Mouse (Mus musculus): ENCODE results near the gene Ikbke. TPM values are rescaled to one million over a fixed set of nuclear protein-coding genes. Genes with fewer than 3 reads are reported as not detected.
"Not testable (repeated sequence)": the region's sequence is repeated elsewhere in the genome, so short reads cannot be mapped to it uniquely, and the experiment has no call there.

Gene Ikbke
- total and polyA plus RNA-seq, 2 experiments from 2014 or later: 1.2 to 1.5 TPM

- H3K4me3 ChIP-seq (ENCODE audit: low read length): no peak overlapping the region
- WGBS: 62% methylated on average over 6 of the region's 6 CpGs
- no peak overlapping the region for H3K27ac ChIP-seq
- H3K4me2 ChIP-seq (ENCODE audit: low read depth, low read length): no peak overlapping the region
- no peak overlapping the region for H3K9ac ChIP-seq (replicated peaks; ENCODE audit: low read length)
- no peak for TF ChIP-seq CTCF (IDR thresholded peaks at IDR 0.05; ENCODE audit: low read depth)
- DNase-seq (ENCODE audit: low spot score) (peak; percentile 12), ATAC-seq (0 out of 2 replicates have a peak, but pooled peaks have one; percentile 3)
- H3K36me3 ChIP-seq (ENCODE audit: insufficient read depth, low read length): no peaks in the 10 kb centered on the region
- H3K9me3 ChIP-seq (ENCODE audit: low read length): no peaks in the 10 kb centered on the region
- no peaks in the 10 kb centered on the region for H3K27me3 ChIP-seq (ENCODE audit: insufficient read depth, low read length)
- H3K4me1 ChIP-seq (ENCODE audit: insufficient read depth, low read length): no peaks in the 10 kb centered on the region
Observed at GRCm38 (mm10) chr1:131257288-131257687, 22.1 kb downstream of the Ikbke start.

- H3K4me3 ChIP-seq (ENCODE audit: low read length); H3K27ac ChIP-seq; ATAC-seq; H3K27me3 ChIP-seq (ENCODE audit: insufficient read depth, low read length); H3K9ac ChIP-seq (replicated peaks; ENCODE audit: low read length); H3K4me2 ChIP-seq (ENCODE audit: low read depth, low read length); H3K4me1 ChIP-seq (ENCODE audit: insufficient read depth, low read length); H3K36me3 ChIP-seq (ENCODE audit: insufficient read depth, low read length); H3K9me3 ChIP-seq (ENCODE audit: low read length); DNase-seq (ENCODE audit: low spot score): not testable (repeated sequence)
- WGBS: 88% methylated on average over 7 of the region's 7 CpGs
Observed at GRCm38 (mm10) chr1:131252516-131253250, 26.7 kb downstream of the Ikbke start.

GRCm38 (mm10) chr1:131246433-131247395 is 32.7 kb downstream of the Ikbke start:
- peak overlapping the region; percentile 96; the same call in 1 of the 2 replicates for H3K4me2 ChIP-seq (ENCODE audit: low read depth, low read length)
- TF ChIP-seq CTCF (IDR thresholded peaks at IDR 0.05; ENCODE audit: low read depth): peak; percentile 70
- H3K4me1 ChIP-seq (ENCODE audit: insufficient read depth, low read length): peaks cover 11% of the 10 kb centered on the region; the same call in 1 of the 2 replicates
- DNase-seq (ENCODE audit: low spot score) (peak; percentile 80), ATAC-seq (no peak)
- no peaks in the 10 kb centered on the region for H3K36me3 ChIP-seq (ENCODE audit: insufficient read depth, low read length)
- H3K4me3 ChIP-seq (ENCODE audit: low read length): no peak overlapping the region
- no peak overlapping the region for H3K9ac ChIP-seq (replicated peaks; ENCODE audit: low read length)
- H3K27ac ChIP-seq: peak overlapping the region; percentile 83; the same call in 1 of the 2 replicates
- no peaks in the 10 kb centered on the region for H3K27me3 ChIP-seq (ENCODE audit: insufficient read depth, low read length)
- 9% methylated on average over 7 of the region's 7 CpGs for WGBS
- H3K9me3 ChIP-seq (ENCODE audit: low read length): no peaks in the 10 kb centered on the region

- Histone ChIP-seq H3K4me3 (ENCODE audit: low read length) (peak overlapping the region; percentile 67), H3K4me2 (ENCODE audit: low read depth, low read length) (peak overlapping the region; percentile 96), H3K27ac (peak overlapping the region; percentile 83), H3K9me3 (ENCODE audit: low read length) (no peaks in the 10 kb centered on the region), H3K9ac (replicated peaks; ENCODE audit: low read length) (peak overlapping the region; percentile 92), H3K4me1 (ENCODE audit: insufficient read depth, low read length) (peaks cover 11% of the 10 kb centered on the region; the same call in 1 of the 2 replicates), H3K36me3 (ENCODE audit: insufficient read depth, low read length) (no peaks in the 10 kb centered on the region), H3K27me3 (ENCODE audit: insufficient read depth, low read length) (no peaks in the 10 kb centered on the region)
- DNase-seq (ENCODE audit: low spot score) (peak; percentile 70), ATAC-seq (peak; percentile 57)
- 6% methylated on average over 9 of the region's 9 CpGs for WGBS
- peak; percentile 67 for TF ChIP-seq CTCF (IDR thresholded peaks at IDR 0.05; ENCODE audit: low read depth)
Observed at GRCm38 (mm10) chr1:131245926-131246325, 33.5 kb downstream of the Ikbke start.

GRCm38 (mm10) chr1:131245089-131245856 is 34.1 kb downstream of the Ikbke start, which contains the start of gene Rassf5:
Gene Rassf5, minus strand, starts transcription at chr1:131245258.
- Histone ChIP-seq H3K27ac (peak within 1 kb of the TSS; percentile 83), H3K27me3 (ENCODE audit: insufficient read depth, low read length) (no peaks in the 10 kb centered on the region), H3K9me3 (ENCODE audit: low read length) (no peaks in the 10 kb centered on the region), H3K4me3 (ENCODE audit: low read length) (peak within 1 kb of the TSS; percentile 67), H3K36me3 (ENCODE audit: insufficient read depth, low read length) (no peaks in the 10 kb centered on the region), H3K4me2 (ENCODE audit: low read depth, low read length) (peak within 1 kb of the TSS; percentile 96), H3K9ac (replicated peaks; ENCODE audit: low read length) (peak within 1 kb of the TSS; percentile 92), H3K4me1 (ENCODE audit: insufficient read depth, low read length) (peaks cover 14% of the 10 kb centered on the region; the same call in 1 of the 2 replicates)
- DNase-seq (ENCODE audit: low spot score) (peak; percentile 78), ATAC-seq (peak; percentile 72)
- TF ChIP-seq CTCF (IDR thresholded peaks at IDR 0.05; ENCODE audit: low read depth): no peak
- WGBS: 1% methylated on average over 60 of the region's 60 CpGs

GRCm38 (mm10) chr1:131244536-131245088 is 34.8 kb downstream of the Ikbke start:
- no peak for TF ChIP-seq CTCF (IDR thresholded peaks at IDR 0.05; ENCODE audit: low read depth)
- DNase-seq (ENCODE audit: low spot score) (peak; percentile 12), ATAC-seq (peak; percentile 34)
- Histone ChIP-seq H3K9ac (replicated peaks; ENCODE audit: low read length) (peak overlapping the region; percentile 92), H3K27ac (peak overlapping the region; percentile 83), H3K4me2 (ENCODE audit: low read depth, low read length) (peak overlapping the region; percentile 96), H3K27me3 (ENCODE audit: insufficient read depth, low read length) (no peaks in the 10 kb centered on the region), H3K4me3 (ENCODE audit: low read length) (peak overlapping the region; percentile 67), H3K9me3 (ENCODE audit: low read length) (no peaks in the 10 kb centered on the region), H3K36me3 (ENCODE audit: insufficient read depth, low read length) (no peaks in the 10 kb centered on the region), H3K4me1 (ENCODE audit: insufficient read depth, low read length) (peaks cover 19% of the 10 kb centered on the region)
- 2% methylated on average over 56 of the region's 57 CpGs for WGBS
